Mouse (Mus musculus): Measurements from ENCODE around the gene Ryr2.

DNA sequence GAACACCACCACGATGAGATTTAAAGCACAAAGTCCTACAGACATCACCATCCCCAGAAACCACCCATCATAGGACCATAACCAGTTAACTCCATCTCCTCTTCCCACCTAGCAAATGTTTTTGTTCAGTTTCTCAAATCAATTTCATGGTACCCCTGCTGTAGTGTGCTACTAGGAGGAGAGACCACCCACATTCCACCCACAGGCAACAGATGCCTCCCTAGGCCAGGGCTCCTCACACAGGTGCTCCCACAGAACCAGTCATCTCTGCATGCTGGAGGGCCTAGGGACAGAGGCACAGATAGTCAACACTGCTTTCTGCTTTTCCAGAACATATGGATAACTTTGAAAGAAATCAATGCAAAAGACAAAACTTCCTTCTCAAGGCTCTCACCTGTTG lies 50.8 kb downstream of the Ryr2 start:
- no peak for TF ChIP-seq POLR2A (IDR thresholded peaks at IDR 0.05; ENCODE audit: low read depth, low read length)
- no peak for TF ChIP-seq CTCF (conservative IDR thresholded peaks at IDR 0.05; ENCODE audit: insufficient read depth, insufficient read length, low read depth, low read length)

Data from kidney, adult 2 months (tissue).